Mouse (Mus musculus) skeletal muscle tissue, adult 2 months (tissue): Measurements from ENCODE around the gene Sh3bp5.

Source experiments
- DNase-seq: peaks from one replicate; pipeline ENCODE4 v3.0.0-alpha.2; 2012; ENCODE audit warnings: low read depth, low spot score

The Sh3bp5 gene

DNA sequence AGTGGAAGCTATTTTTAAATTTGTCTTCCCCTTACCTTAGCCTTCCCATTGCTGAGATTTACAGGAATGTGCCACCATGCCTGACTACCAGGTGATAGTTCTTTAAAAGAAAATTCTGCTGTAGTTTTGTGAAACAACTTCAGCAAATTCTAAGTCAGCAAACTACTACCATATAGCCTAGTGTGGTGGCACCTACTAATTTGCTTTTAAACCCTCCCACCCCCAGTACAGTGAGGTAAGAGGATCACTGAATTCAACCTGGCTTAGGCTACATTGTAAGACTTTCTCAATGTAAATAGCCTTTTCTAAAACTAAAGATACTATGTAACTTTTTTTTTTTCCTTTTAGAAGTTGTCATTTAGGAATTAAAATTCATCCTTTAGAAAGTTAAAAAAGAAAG is 97.9 kb downstream of the Sh3bp5 start:
- no peak for DNase-seq

DNA sequence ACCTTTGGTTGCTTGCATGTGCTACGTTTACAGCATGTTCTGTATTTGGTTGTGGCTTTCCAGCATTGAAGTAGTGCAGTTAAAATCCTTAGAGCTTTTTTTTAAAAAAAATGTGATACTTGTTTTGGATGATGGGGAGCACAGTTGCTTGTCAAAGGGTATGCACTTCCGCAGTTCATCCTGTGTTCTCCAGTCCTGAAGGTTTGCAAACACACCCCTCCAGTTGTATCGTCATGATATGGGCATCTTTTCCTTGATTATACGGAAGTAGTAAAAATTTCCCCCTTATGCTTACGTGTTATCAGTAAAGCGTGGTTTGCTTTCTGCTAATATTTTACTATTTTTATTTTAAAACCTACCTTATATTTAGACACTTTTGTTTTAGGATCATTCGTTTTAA is 98.5 kb downstream of the Sh3bp5 start:
- no peak for DNase-seq

DNA sequence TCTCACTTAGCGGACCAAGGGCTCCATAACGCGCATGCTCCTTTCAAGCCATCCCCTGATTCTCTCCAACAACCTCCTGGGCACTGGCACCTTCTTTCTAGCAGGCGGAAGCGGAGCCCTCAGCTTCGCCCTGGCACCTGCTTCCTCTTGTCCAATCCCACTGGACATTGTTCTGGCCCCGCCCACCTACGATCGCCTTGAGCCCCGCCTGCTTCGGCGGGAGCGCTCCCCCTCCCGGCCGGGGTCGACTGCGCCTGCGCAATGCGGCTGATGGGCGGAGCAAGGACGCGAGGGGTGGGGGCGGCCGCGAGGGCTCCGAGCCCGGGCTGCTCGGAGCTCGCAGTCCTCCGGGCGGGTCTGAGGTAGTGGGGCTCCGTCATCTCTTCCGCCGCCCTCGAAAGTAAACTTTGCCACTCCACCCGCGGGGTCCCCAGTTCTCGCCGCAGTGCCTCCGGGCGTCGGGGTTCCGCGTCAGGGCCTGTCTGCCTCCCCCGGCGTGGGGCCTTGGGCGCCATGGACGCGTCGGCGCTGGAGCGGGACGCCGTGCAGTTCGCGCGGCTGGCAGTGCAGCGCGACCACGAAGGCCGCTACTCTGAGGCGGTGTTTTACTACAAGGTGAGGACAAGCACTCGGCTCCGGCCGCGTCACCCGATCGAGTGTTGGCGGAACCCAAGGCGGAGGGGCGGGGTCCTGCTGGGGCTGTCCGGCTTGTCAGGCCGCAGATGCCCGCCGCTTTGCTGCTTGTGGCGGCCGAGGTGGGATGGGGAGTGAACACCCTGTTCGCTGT is 99.3 kb downstream of the Sh3bp5 start, which contains the start of gene Capn7:
Gene Capn7 (plus strand): TSS at position 270 of the 787 bp plus-strand sequence.
- peak; percentile 99 for DNase-seq

DNA sequence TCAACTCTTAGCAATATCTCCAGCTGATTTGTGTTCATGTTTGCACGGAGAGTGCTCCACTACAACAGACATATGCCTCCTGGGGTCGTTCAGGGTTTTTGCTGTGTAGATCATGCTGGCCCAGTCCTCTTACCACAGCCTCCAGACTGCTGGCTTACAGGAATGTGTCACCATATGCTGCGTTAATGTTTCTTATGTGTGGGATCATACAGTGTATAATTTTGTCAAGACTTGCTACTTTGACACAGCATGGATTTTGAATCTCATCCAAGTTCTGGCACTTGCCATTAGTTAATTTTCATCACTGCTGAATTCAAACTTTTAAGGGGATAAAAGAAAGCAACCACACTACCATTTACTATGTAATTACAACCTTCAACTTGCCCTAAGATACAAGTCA is 100.1 kb downstream of the Sh3bp5 start:
- no peak for DNase-seq

DNA sequence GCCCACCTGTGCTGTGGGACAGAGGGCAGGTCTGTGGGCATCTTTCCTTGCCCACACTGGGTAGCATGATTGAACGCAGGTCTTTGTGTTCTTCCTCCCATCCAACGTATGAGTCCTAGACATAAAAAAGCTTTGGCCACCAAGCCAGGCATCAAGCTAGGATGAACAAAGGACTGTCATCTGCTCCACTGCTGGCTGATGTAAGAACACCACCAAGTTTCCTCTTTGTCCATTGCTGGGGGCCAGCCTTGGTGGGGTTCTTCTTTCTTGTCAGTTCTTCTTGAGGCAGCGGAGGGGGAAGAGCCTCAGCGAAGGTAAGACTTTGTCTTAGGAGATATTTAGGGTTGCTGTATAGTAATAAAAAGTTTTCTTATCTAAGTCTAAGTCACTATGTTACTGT is 104.9 kb downstream of the Sh3bp5 start:
- no peak for DNase-seq

DNA sequence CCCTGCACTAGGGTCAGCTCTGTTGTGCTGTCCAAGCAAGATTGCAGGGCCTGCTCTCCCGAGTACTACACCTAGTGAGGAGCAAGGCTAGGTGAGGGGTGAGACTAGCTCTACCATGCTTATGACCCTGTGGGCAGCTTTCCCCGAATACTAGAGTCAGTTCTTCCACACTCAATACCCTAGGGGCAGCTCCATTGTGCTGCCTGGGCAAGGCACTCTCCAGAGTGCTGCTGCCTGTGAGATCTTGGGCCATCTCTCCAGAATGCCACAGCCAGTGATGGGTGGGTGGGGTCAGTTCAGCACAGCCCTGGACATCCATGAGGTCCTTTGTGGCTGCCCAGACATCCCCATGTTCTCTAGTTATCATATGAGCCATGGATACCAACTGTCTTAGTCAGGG is 106.1 kb downstream of the Sh3bp5 start:
- DNase-seq: no peak

DNA sequence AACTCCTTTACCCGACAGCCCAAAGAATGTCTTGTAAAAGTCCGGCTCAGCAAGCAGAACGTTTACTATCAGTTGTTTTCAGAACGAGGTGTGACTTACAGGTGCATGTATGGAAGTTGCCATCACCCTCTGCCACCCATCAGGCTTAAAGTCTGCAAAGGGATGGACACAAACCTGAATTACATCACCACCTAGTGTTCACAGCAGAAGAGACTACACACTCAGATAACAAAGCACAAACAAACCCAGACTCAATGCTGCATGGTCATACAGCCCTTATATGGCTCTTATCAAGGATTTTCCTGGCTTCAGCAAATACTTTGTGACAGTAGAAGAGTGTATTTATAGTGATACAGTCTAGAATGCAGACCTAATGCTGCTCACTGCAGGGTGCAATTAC is 108.2 kb downstream of the Sh3bp5 start:
- no peak for DNase-seq

DNA sequence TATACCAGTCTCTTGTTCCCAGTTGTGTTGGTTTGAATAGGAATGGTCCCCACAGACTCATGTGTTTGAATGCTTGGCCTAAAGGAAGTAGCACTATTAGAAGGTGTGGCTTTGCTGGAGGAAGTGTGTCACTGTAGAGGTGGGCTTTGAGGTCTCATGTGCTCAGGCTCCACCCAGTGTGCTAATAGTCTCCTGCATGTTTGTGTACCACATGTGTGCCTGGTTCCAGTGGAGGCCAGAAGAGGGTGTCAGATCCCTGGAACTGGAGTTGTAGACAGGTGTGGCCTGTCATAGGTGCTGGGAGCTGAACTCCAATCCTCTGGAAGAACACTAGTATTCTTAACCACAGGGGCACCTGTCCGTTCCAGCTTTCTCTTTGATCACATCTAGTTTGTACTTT is 108.7 kb downstream of the Sh3bp5 start:
- no peak for DNase-seq

DNA sequence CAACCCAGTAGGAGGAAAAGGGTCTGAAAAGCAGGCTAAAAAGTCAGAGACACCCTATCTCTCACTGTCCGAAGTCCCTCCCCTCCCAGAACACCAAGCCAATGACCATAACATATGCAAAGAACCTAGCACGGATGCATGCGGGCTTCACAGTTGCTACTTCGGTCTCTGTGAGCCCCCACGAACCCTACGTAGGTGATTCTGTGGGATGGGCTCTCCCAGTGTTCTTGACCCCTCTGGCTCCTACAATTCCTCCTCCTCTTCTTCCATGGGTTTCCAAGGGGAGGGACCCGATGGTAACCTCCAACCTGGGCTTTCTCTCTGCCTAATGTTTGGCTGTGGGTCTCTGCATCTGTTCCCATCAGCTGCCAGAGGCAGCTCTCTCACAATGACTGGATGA is 109.1 kb downstream of the Sh3bp5 start:
- DNase-seq: no peak

DNA sequence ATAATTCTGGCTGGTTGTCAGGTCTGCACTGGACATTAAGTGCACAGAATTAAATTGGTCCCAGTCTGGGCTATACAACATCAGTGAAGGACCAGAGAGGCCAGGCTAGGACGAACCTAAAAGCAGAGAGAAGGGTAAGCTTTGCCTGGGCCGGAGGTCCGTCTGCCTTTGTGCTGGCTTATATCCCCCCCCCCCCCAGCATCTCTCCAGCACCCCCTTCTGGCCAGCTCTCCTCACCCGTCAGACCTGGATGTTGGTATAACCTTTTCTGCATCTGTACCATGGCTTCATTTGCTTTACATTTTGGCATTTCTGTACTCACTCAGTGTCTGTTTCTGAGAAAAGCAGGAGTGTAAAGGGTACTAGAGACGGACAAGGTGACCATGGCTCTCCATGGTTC is 110.3 kb downstream of the Sh3bp5 start:
- no peak for DNase-seq

DNA sequence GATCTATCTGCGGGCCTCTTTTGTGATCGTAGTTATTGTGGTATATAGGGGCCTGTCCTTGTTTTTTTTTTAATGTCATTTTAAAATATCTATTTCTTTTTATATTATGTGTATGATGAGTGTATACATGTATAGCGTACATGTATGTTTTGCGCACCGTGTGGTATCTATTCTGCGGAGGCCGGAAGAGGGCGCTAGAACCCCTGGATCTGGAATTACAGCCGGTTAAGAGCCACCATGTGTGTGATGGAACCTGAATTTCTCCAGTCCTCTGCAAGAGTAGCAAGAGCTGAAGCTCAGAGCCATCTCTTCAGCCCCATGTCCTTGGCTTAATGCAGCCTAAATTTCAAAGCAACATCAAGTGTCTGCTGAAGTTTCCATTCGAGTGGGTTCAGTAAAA is 111.0 kb downstream of the Sh3bp5 start:
- DNase-seq: no peak

DNA sequence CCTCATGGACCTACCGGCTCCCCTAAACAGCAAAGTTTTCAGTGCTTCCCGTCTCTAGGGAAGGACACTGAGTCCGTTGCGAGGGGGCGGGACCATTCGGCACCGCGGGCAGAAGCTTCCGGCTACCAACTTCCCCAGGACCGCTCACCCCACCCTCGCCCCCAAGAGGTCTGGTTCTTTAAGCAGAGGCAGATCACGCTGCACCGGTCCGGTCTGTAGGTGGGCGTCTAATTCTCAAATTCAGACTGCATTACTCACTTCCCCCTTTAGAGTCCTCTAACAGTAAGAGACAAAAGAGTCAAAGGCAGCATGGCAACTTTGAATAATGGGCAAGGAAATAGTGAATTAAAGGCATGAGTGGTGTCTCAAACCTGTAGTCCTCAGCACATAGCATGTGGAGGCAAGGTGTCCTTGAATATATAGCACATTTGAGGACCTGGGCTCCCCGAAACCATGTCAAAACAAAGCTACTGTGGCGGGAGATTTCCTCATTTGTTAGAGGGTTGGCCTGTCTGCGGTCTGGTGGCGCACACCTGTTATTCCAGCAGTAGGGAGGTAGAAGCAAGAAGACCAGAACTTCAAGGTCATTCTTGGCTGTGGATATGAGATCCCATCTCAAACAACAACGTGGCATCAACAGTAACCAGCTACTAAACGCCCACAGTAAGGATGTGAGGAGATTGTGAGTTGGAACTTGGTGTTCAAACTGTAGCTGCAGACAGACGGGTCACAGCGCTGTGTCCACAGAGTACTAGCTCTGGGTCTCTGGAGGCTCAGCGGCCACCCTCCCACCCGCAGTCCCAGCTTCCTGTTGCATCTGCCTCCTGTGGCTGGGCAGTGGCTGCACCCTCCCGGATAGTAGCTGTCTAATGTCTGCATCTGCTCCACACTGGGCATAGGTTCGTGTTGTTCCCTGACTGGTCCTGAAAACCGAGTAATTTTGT is 111.8 kb downstream of the Sh3bp5 start, which contains the start of gene Dnah1:
Gene Dnah1 (minus strand): TSS at position 48 of the 944 bp plus-strand sequence.
- DNase-seq: no peak

DNA sequence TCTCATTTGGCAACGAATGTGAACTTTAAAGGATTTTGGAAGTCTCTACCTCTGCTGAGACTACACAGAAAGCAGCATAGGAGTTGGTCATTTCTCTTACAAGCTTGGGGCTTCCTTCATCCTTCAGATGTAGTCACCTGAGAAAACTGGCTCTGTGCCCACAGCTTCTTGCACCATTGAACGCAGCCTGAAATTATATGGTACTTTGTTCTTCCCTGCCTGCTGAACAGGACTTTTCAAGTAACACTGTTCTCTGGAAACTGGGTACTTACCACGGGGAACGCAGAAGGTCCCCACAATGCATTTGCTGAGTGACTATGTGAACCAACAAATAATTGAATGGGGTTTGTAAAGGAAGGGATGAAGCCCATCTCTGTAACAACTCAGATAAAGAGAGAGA is 112.7 kb downstream of the Sh3bp5 start:
- no peak for DNase-seq

DNA sequence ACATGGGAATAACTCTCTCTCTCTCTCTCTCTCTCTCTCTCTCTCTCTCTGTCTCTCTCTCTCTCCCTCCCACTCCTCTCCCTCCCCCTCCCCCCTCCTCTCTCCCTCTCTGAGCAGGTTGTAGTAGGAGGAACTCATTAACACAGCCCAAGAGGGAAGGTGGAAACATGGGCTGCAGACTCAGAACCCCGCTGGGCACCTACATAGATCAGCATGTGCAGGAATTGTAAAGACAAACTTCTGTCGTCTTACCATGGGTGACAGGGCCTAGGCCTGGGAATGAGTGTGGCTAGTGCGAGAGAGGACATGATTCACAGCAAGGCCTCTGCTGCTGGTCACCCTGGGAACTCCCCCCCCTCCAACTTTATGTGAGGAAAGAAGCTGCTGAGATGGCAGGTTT is 113.7 kb downstream of the Sh3bp5 start:
- no peak for DNase-seq

DNA sequence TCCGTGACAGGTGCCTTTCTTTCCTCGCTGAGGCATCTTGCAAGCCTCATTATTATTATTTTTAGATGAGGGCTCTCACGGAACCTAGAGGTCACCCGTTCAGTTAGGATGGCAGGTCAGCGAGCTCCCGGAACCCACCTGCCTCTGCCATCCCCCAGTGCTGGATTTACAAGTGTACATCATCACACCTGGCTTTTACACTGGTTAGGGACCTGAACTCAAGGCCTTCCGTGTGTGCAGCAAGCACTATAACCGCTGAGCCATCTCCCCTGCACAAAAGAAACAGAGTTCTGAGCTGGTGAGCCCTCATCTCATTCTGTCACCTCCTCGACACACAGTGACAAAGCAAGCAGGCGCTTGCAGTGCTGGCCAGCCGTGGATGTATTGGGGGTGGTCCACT is 114.7 kb downstream of the Sh3bp5 start:
- DNase-seq: no peak

DNA sequence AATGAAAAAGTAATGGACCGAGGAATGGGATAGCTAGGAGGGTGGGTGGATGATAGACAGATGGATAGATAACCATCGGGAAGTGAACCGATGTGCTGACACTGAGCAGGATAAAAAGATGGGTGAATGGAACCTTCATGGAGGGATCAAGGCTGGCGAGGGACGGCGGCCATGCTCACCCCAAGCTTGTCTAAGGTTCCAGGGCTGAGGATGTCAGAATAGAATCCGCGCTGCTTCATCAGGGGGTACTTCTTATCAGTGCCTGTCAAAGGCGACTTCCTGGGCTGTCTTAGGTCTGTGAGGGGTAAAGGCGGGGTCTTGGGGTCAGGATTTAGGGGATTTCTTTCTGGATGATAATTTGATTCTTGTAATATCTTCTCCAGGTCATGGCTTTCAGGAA is 116.3 kb downstream of the Sh3bp5 start:
- DNase-seq: no peak

DNA sequence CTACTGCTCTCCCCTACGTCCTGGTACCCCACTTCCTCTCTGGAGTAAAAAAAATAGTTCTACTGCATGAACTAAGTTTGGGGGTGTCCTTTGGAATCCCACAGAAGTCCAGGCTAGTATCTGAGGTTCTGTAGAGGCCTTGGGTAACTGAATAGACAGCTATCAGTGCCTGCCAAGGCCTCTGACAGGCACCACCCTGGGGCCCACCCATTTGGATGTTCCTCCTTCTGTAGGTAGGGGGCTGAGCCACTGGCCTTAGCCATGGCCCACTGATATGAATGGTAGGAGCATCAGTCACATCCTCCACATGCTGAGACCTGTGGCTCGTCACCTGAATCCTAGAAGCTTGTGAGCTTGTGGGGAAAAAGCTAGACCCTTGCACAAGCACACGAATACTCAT is 118.1 kb downstream of the Sh3bp5 start:
- no peak for DNase-seq

DNA sequence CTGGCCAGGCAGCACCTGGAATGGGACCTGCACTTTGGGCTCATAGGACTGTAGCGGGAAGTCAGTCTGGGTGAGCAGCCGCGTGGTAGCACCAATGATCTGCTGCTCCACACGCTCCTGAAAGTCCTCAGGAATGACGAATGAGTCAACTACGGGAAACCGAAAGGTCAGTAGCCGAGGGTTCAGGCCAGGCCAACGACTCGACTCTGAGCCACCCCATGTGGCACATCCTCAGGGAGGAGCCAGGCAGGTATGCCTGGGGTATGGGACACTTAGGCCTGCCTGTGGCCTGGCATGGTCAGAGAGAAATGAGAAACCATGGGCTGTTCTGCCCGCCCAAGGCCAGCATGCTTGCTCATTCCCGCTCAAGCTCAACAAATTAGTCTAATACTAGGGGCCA is 119.3 kb downstream of the Sh3bp5 start:
- peak; percentile 7 for DNase-seq

DNA sequence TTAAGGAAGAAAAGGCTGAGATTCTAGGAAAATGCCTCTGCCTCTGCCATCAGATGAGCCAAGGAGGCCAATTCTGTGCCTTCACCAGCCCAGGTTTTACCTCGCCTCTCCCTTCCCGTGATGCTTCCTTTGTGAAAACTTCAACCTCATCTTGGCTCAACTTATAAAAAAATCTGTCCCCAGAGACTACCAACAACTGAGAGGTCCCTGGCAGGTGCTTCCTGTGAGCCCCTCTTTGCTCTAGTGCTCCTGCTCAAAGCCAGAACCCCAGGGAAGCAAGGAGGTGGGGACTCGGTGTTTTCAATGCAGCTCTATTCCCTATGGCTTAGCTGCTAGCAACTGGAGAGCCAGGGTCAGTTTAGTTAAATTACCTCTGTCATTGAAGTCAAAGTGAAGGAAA is 122.7 kb downstream of the Sh3bp5 start:
- DNase-seq: no peak
